ENCODE assay signal across 15 mouse cellular contexts in the genomic region with DNA sequence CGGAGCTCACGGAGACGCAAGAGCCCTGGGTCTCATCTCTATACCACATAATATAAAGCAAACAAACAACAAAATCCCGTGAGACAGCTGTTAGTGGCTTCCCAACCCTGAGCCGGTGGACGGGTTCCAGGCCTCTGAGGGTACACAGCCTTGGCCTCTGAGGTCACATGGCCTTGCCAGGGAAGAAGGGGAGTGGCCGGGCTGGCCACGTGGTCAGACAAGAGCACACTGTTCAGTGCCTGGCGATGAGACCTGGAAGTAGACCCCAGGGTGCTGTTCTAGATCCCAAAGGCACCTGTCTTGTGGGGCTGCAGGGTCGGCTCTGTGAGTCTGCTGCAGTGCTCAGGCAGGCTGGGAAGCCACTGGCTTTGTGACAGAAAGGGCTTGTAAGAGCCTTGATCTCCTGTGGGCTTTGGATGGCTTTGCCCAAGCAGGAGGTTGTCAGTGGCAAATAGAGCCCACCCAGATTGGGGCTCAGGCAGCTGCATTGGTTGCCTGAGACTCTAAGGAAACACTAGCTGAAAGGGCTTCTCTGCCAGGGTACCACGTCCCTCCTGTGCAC. TPM values are rescaled to one million over a fixed set of nuclear protein-coding genes. Genes with fewer than 3 reads are reported as not detected.
DNase-seq lines count a peak whose midpoint lies in the region; ATAC-seq lines count a peak whose summit lies in the region.
"Had no signal": no experiment of that assay in that cellular context is flagged by ENCODE, and none has a peak within 500 bp of the region (broad histone marks: within the 10 kb centered on the region; RNA-seq: fewer than 3 reads in every experiment).

No protein-coding gene starts in this region.

- no peaks in the 10 kb centered on the region for H3K36me3 ChIP-seq in embryonic facial prominence, embryonic 13.5 days
- no peaks in the 10 kb centered on the region for H3K36me3 ChIP-seq in embryonic facial prominence, embryonic 10.5 days (replicated peaks)
- 0 out of 2 replicates have a peak, but pooled peaks cover 5% of the 10 kb centered on the region for H3K36me3 ChIP-seq in midbrain, embryonic 10.5 days
- no peaks in the 10 kb centered on the region for H3K36me3 ChIP-seq in midbrain, embryonic 16.5 days (ENCODE audit: control insufficient read depth, insufficient read depth, low read length)
- H3K36me3 ChIP-seq in liver, embryonic 16.5 days (ENCODE audit: control insufficient read depth, insufficient read depth): no peaks in the 10 kb centered on the region
- H3K36me3 ChIP-seq: limb, embryonic 13.5 days; midbrain, embryonic 12.5 days had no signal

- H3K27me3 ChIP-seq in embryonic facial prominence, embryonic 13.5 days: 0 out of 2 replicates have a peak, but pooled peaks cover 3% of the 10 kb centered on the region
- H3K27me3 ChIP-seq in embryonic facial prominence, embryonic 10.5 days (replicated peaks; ENCODE audit: low read depth, poor library complexity, severe bottlenecking): no peaks in the 10 kb centered on the region
- H3K27me3 ChIP-seq in midbrain, embryonic 10.5 days (ENCODE audit: low read depth, poor library complexity, severe bottlenecking): no peaks in the 10 kb centered on the region
- no peaks in the 10 kb centered on the region for H3K27me3 ChIP-seq in midbrain, embryonic 16.5 days (ENCODE audit: control insufficient read depth, insufficient read depth, low read depth, low read length)
- H3K27me3 ChIP-seq in liver, embryonic 16.5 days (ENCODE audit: control insufficient read depth, insufficient read depth, low read depth, low read length): no peaks in the 10 kb centered on the region
- H3K27me3 ChIP-seq: limb, embryonic 13.5 days; midbrain, embryonic 12.5 days had no signal

- no peak overlapping the region for H3K27ac ChIP-seq in embryonic facial prominence, embryonic 13.5 days
- H3K27ac ChIP-seq in embryonic facial prominence, embryonic 10.5 days (replicated peaks): no peak overlapping the region
- 0 out of 2 replicates have a peak overlapping the region, but pooled peaks have one; percentile 23 for H3K27ac ChIP-seq in midbrain, embryonic 10.5 days (replicated peaks)
- no peak overlapping the region for H3K27ac ChIP-seq in midbrain, embryonic 16.5 days (ENCODE audit: low read length)
- H3K27ac ChIP-seq in liver, embryonic 16.5 days (ENCODE audit: low read length): no peak overlapping the region
- H3K27ac ChIP-seq: limb, embryonic 13.5 days; midbrain, embryonic 12.5 days had no signal

- H3K4me1 ChIP-seq in embryonic facial prominence, embryonic 13.5 days: peaks cover 23% of the 10 kb centered on the region
- peaks cover 21% of the 10 kb centered on the region for H3K4me1 ChIP-seq in embryonic facial prominence, embryonic 10.5 days
- H3K4me1 ChIP-seq in midbrain, embryonic 10.5 days: peaks cover 20% of the 10 kb centered on the region
- H3K4me1 ChIP-seq in midbrain, embryonic 16.5 days (ENCODE audit: control insufficient read depth, insufficient read depth, low read length): peaks cover 10% of the 10 kb centered on the region; the same call in 1 of the 2 replicates
- H3K4me1 ChIP-seq in liver, embryonic 16.5 days (ENCODE audit: control insufficient read depth, low read depth, low read length): peaks cover 4% of the 10 kb centered on the region

- no peak overlapping the region for H3K4me2 ChIP-seq in embryonic facial prominence, embryonic 13.5 days
- H3K4me2 ChIP-seq in midbrain, embryonic 16.5 days (ENCODE audit: low read length): no peak overlapping the region
- H3K4me2 ChIP-seq in liver, embryonic 16.5 days (ENCODE audit: low read depth, low read length): no peak overlapping the region
- H3K4me2 ChIP-seq: limb, embryonic 13.5 days; midbrain, embryonic 12.5 days had no signal

- DNase-seq in embryonic facial prominence, embryonic 10.5 days (ENCODE audit: low spot score): no peak
- DNase-seq in midbrain, embryonic 10.5 days (ENCODE audit: low spot score): no peak
- DNase-seq in adrenal gland, adult 2 months: peak; percentile 88
- DNase-seq in right cerebral cortex, adult 18-20 months: no peak
- DNase-seq in gastrocnemius, postnatal 36 days: no peak
- DNase-seq: B cell, adult 2 months; heart, adult 18-20 months; heart, postnatal 36 days; kidney, postnatal 36 days; lung, postnatal 10 days had no signal

- no peak for ATAC-seq in embryonic facial prominence, embryonic 13.5 days (ENCODE audit: insufficient number of reproducible peaks, insufficient read depth, low FRiP score, low TSS enrichment, low read depth)
- ATAC-seq in midbrain, embryonic 16.5 days: no peak
- peak; percentile 45; the same call in 1 of the 2 replicates for ATAC-seq in liver, embryonic 16.5 days (ENCODE audit: low read depth)

- H3K9ac ChIP-seq in embryonic facial prominence, embryonic 13.5 days: 0 out of 2 replicates have a peak overlapping the region, but pooled peaks have one; percentile 1
- H3K9ac ChIP-seq in midbrain, embryonic 16.5 days (ENCODE audit: low read depth, low read length): no peak overlapping the region
- H3K9ac ChIP-seq in liver, embryonic 16.5 days (ENCODE audit: low read depth, low read length): no peak overlapping the region
- H3K9ac ChIP-seq: limb, embryonic 13.5 days; midbrain, embryonic 12.5 days had no signal

- 60% methylated on average over 11 of the region's 11 CpGs for WGBS in embryonic facial prominence, embryonic 13.5 days
- WGBS in embryonic facial prominence, embryonic 10.5 days: 58% methylated on average over 11 of the region's 11 CpGs
- 72% methylated on average over 11 of the region's 11 CpGs for WGBS in midbrain, embryonic 10.5 days
- WGBS in midbrain, embryonic 16.5 days: 73% methylated on average over 11 of the region's 11 CpGs
- 51% methylated on average over 11 of the region's 11 CpGs for WGBS in liver, embryonic 16.5 days (ENCODE audit: insufficient replicate concordance)

- H3K4me3 ChIP-seq in embryonic facial prominence, embryonic 13.5 days: no peak overlapping the region
- H3K4me3 ChIP-seq in embryonic facial prominence, embryonic 10.5 days: no peak overlapping the region
- H3K4me3 ChIP-seq in midbrain, embryonic 10.5 days: no peak overlapping the region
- H3K4me3 ChIP-seq in midbrain, embryonic 16.5 days (ENCODE audit: low read depth, low read length): no peak overlapping the region
- H3K4me3 ChIP-seq in liver, embryonic 16.5 days (ENCODE audit: low read depth, low read length): no peak overlapping the region
- H3K4me3 ChIP-seq: limb, embryonic 13.5 days; midbrain, embryonic 12.5 days had no signal

- no peaks in the 10 kb centered on the region for H3K9me3 ChIP-seq in embryonic facial prominence, embryonic 13.5 days
- H3K9me3 ChIP-seq in embryonic facial prominence, embryonic 10.5 days: no peaks in the 10 kb centered on the region
- no peaks in the 10 kb centered on the region for H3K9me3 ChIP-seq in midbrain, embryonic 10.5 days (replicated peaks)
- H3K9me3 ChIP-seq in midbrain, embryonic 16.5 days (replicated peaks; ENCODE audit: control insufficient read depth, low read length, poor library complexity, severe bottlenecking): no peaks in the 10 kb centered on the region
- no peaks in the 10 kb centered on the region for H3K9me3 ChIP-seq in liver, embryonic 16.5 days (replicated peaks; ENCODE audit: control insufficient read depth, low read length)
- H3K9me3 ChIP-seq: limb, embryonic 13.5 days; midbrain, embryonic 12.5 days had no signal

- intact Hi-C loops in gastrocnemius, postnatal 36 days (cut with DNase I): no loop called here

RNA-seq across cellular contexts. Expression of a gene that starts 35.8 kb away (rescaled TPM):
- polyA plus RNA-seq in embryonic facial prominence, embryonic 13.5 days (2015; fragmentation: Nextera tagmentation; extraction: Ambion mirVana): 15.4 and 16.2 TPM in 2 replicates
- 9.5 and 9.7 TPM in 2 replicates for polyA plus RNA-seq in embryonic facial prominence, embryonic 10.5 days (2016; fragmentation: Nextera tagmentation; extraction: Ambion mirVana)
- polyA plus RNA-seq in midbrain, embryonic 10.5 days (2016; fragmentation: Nextera tagmentation; extraction: Ambion mirVana): 8.4 and 8.6 TPM in 2 replicates
- polyA plus RNA-seq in midbrain, embryonic 16.5 days (2015; fragmentation: Nextera tagmentation; extraction: Ambion mirVana): 6.7 and 9.2 TPM in 2 replicates
- 10 to 100 TPM; 21.9 to 42.5 TPM for total RNA-seq in adrenal gland, adult 2 months (2021)
- 34.5 and 35.1 TPM in 2 replicates for polyA plus RNA-seq in adrenal gland, adult 2 months (2012; rRNA removed)
- polyA plus RNA-seq in liver, embryonic 16.5 days (2015; fragmentation: Nextera tagmentation; extraction: Ambion mirVana): 1.3 TPM in 2 replicates
- total RNA-seq in gastrocnemius, postnatal 36 days (2021): 1 to 10 TPM; 4.9 to 6.1 TPM

RNA-seq across cellular contexts. Expression of a gene that starts 52.5 kb away (rescaled TPM):
- polyA plus RNA-seq in embryonic facial prominence, embryonic 13.5 days (2015; fragmentation: Nextera tagmentation; extraction: Ambion mirVana): 129 and 130 TPM in 2 replicates
- 107 and 114 TPM in 2 replicates for polyA plus RNA-seq in embryonic facial prominence, embryonic 10.5 days (2016; fragmentation: Nextera tagmentation; extraction: Ambion mirVana)
- 120 and 127 TPM in 2 replicates for polyA plus RNA-seq in midbrain, embryonic 10.5 days (2016; fragmentation: Nextera tagmentation; extraction: Ambion mirVana)
- 169 and 175 TPM in 2 replicates for polyA plus RNA-seq in midbrain, embryonic 16.5 days (2015; fragmentation: Nextera tagmentation; extraction: Ambion mirVana)
- 100 to 1,000 TPM; 124 to 147 TPM for total RNA-seq in adrenal gland, adult 2 months (2021)
- 98.8 and 102 TPM in 2 replicates for polyA plus RNA-seq in adrenal gland, adult 2 months (2012; rRNA removed)
- polyA plus RNA-seq in liver, embryonic 16.5 days (2015; fragmentation: Nextera tagmentation; extraction: Ambion mirVana): 36.2 and 36.4 TPM in 2 replicates
- 100 to 1,000 TPM; 124 to 130 TPM for total RNA-seq in gastrocnemius, postnatal 36 days (2021)
